Mouse (Mus musculus) cerebellum, adult 9-11 months (tissue): ENCODE measurements around the gene BC049715.

Source experiments
- DNase-seq: peaks from one replicate; pipeline ENCODE4 v3.0.0; 2022

BC049715 gene

DNA sequence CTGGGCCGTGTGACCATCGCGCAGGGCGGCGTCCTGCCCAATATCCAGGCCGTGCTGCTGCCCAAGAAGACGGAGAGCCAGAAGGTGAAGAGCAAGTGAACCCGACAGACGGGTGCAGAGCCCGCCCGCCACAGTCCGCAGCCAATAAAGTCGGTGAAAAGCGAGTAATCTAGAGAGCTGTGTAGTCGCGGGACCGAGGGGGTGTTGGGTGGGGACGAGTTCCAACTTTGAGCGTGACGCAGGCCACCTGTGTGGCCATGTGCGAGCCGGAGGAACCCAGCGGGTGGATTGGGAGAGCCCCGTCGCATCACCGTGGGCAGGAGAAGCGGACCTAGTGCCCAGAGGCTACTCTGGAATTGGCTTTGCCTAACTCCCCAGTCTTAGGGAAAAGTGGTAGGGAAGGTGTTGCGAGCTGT, 18.8 kb upstream of the BC049715 start:
- DNase-seq, result no peak

DNA sequence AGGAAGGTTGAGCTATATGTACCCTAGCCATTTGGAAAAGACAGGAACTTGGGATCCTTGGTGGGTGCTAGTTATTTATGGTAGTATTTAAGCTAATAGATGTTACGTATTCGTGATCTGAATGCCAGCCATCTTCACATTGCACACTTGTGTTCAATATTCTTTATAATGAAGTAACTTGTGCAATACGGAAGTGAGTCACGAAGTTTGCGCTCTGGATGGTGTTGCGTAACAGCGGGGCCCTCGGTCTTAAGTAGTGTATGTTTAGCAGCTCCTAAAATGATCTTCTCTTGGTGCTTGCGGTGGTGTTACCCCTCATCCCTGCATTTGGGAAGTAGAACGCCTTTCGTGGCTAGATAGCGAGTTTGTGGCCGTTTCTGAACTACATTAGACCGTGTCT, 18.3 kb upstream of the BC049715 start:
- DNase-seq, result no peak

DNA sequence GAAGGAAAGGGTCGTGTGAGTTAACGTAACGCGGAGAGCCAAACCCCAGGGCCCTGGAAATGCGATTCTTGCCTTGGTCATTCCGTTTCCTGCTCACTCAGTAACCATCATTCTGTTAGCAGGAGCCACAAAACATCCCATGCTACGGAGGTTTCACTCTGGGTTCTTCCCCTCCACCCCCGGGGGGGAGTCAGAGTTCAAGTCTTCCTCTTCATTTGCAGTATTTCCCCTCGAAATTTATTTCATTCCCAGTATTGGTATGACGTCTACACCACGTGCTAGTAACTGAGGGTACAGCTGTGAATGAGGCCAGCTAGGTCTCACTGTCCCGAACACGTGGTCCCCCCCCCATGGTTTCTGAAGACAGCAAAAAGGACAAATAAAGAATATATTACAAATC, 17.8 kb upstream of the BC049715 start:
- no peak for DNase-seq

DNA sequence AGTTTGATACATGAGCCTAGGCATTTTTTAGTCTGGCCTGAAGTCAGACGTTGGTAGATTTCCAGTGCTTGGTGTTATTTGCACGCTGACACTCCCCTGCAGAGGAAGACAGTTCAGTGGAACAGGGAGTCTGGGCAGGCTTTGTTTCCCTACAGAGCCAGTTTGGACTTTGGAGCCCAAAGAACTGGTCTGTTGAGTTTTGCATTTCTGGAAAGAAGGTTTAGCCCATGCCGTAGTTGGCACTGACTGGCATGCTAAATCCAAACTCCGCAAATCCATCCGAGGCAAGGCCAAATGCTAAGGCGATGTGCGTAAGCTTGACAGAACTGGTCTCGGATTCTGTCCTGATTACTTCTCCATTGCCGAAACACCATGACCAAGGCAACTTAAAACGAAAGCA, 16.2 kb upstream of the BC049715 start:
- no peak for DNase-seq

DNA sequence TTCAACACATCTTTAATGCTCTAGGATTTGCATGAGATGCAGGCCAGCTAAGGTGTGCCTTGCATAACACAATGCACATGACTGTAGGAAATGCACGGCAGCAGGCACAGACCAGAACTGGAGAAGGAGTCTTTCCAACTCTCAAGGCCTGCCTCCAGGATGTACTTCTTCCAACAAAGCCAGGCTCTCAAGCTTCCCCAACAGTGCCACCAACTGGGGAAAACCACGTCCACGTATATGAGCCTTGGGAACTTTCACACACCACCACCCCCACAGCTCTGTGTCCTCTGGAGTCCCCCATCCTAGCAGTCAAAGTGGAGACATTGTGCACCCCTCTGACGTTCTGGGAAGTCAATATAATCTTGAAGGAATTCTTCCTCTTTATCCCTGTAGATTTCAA, 14.3 kb upstream of the BC049715 start:
- no peak for DNase-seq

DNA sequence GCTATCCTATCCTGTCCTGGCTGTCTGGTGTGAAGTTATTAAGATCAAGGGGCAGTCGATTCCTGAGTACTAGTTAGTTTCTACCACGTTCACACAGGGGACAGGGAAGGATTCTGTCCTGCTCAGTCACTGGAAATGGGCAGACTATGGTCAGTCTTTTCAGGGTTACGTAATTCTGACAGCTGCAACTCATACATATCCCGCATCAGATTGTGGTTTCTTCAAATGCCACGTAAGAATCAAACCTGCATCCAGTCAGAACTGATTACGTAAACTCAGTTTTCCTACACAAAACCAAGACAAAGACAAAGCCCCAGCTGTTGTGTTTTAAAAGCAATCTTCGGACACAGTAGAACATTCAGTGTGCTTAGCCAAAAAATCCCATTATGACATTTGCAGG, 12.0 kb upstream of the BC049715 start:
- DNase-seq, result no peak

DNA sequence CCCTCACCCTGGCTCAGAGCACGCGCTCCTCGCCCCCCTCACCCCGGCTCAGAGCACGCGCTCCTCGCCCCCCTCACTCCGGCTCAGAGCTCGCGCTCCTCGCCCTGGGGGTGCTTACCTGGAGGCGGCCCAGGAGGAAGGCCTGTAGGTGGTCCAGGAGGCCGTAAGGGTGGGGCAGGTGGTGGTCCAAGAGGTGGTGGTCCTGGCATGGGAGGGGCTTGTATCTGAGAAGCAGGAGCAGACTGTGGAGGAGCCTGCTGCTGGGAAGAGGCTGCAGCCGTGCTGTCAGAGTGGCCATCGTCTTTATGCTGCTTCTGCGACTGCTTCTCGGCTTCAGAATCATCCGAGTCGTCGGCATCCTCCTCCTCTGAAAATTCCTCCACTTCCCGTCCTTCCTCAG, 10.6 kb upstream of the BC049715 start:
- DNase-seq, result no peak

DNA sequence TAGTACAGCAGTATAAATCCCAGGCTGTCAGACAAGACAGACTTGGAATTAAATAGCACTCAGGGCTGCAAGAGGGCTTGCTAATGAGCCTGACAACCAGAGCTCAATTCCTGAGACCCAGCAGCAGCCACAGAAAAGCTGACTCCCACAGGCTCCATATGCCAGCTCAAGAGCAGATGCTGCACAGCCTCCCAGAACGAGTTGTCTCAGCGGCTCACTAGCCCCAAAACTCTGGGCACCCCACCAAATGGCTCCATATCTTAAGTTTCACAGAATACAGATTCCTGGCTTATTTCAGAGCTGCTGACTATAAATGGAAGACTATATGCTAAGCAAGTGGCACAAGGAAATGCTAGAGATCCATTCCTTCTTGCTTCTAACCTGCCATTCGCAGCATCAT, 9.9 kb upstream of the BC049715 start:
- DNase-seq, result no peak

DNA sequence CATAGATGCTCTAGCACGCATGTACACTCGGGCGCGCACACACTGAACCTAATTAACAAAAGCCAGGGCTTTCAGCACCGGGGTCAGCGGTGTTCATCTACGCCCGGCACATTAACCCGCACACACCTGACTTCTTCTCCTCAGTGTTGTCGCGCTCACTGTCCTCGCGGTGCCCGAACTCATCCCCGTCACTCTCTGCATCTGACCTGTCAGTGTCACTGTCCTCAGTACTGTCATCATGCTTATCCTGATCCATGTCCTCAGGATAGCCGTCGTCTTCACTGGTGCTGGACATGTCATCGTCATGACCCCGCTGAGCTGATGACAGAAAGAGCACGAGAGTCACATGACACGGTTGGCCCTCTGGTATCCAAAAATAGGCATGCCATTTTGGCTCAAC, 7.0 kb upstream of the BC049715 start:
- no peak for DNase-seq

DNA sequence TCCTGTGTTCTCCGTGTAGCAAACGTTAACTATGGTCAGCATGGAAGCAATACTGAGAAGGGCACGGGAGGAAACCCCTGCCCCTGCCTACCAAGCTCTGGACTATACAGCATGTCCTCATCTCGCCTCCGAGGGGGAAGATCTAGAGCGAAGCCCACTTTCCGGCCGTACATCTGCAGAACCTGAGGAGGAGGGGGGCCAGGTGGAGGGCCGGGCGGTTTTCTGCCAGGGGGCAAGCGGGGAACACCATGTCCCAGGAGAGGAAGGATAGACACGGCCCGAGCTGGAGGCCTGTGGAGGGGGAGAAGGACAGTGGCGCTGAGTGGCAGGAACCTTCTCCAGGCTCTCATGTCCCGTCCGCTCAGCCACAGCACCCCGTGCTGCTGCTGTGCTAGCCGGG, 6.3 kb upstream of the BC049715 start:
- DNase-seq, result no peak

DNA sequence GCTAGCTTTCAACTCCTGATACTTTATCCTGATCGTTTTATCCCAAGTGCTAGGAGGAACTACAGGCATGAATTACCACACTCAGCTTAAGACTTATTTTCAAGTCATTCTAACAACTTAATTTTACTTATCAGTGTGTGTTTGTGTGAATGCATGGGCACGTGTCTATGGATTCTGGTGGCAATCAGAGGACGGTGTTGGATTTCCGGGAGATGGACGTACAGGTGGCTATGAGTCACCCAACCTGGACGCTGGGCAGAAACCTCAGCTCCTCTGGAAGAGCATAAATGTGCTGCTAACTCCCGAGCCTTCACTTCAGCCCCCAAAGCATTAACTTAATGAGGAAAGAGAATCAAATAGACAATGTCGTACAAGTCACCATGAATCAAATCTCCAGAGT, 2.4 kb upstream of the BC049715 start:
- DNase-seq, result no peak

DNA sequence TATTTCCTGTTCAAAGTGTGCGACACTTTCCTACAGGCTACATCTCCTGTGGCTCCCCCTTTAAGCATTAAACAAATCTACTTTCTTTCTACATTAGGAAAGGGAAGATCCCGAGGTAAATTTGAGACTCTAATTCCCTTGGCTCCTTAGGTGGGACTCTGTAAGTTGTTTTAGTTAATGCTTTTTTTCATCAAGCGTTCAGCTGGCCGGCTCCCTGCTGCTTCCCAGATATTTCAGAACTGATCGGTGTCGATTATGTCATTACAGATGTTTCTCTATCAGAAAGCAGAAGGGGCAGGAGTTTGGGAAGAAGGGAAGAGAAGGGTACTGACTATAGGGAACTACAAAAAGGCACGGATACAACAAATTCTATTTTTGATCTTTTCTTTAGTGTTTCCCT, 310 bp upstream of the BC049715 start:
- no peak for DNase-seq

DNA sequence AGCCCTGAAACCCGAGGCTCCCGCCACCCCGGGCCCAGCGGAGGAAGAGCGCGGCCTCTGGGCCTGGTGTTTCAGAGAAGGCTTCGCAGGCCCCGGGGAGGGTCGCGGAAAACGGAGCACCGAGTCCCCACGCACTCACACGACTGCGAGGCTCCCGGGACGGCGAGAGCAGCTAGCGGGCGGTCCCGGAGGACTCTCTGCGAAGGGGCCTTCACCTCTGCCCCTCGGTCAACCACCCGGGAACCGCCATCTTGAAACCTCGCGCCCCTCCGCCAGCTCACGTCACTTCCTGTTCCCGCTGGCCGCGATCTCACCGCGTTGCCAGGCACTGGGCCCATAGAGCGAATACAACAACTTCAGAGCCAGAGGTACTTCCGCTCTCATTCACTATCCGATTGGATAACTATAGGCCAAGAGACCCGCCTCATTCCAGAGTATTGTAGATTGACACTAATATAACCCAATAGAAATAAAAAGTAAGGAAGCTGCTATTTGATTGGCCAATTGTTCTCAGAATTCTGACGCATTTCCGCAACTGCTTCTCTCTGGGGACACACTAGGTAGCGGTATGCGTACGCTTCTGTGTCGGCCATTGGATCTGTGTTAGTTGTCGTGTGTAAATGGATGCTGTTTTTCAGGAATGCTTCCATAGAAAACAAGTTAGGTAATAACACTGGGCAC, 595 bp downstream of the BC049715 start, which contains the start of gene Wbp11:
Wbp11 (minus strand) TSS at position 353 of the 681 bp plus-strand sequence.
- peak; percentile 98 for DNase-seq

DNA sequence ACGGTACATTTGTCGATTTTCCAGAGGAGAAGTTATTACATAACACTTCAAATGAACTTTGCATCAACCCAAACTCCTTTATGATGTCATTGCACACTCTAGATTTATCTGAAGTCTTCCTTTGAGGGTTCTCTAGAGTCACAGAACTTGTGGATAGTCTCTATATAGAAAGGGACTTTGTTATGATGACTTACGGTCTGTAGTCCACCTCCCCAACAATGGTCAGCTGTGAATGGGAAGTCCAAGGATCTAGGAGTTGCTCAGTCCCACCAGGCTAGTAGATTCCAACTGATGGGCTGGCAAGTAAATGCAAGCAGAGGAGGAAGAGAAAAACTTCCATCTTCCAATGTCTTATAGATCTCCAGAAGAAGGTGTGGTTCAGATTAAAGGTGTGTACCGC, 1.3 kb downstream of the BC049715 start:
- peak; percentile 46 for DNase-seq

DNA sequence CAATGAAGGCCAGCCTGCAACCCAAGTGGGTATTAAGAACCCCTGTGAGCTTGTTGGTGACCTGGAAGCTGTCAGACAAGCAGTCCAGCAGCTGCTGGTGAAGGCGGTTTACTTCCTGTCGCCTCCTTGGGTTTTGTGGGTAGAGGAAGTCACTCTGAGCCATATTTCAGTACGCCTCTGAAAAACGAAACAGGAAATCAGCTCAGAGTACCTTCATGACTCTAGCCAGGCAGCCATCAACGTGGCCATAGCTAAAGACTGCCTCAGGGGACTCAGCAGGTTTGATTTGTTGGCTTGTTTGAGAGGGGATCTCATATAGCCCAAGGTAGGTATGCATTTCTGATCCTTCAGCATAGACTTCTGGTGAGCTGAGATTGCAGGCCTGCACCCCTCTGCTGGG, 4.3 kb downstream of the BC049715 start:
- DNase-seq, result no peak

DNA sequence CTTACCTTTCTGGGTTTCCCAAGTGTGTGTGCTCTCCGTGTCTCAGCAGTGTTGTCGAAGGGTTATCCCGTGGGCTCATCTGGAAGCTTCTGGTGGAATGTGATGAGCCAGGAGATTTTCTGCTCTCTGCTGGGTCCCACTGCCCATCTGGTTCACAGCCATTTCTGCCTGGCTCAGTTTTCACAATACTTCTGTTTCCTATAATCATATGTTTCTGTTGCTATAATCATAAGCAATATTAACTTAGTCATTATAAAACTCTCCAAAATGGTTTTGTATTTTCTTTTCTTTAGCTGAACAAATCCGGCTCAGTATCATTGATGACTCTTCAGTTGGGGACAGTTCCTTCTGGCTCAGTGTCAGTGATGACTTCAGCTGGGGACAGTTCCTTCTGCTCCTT, 7.9 kb downstream of the BC049715 start, which contains the start of gene Smco3:
Smco3 (minus strand) TSS at position 101 of the 400 bp plus-strand sequence.
- DNase-seq, result no peak

DNA sequence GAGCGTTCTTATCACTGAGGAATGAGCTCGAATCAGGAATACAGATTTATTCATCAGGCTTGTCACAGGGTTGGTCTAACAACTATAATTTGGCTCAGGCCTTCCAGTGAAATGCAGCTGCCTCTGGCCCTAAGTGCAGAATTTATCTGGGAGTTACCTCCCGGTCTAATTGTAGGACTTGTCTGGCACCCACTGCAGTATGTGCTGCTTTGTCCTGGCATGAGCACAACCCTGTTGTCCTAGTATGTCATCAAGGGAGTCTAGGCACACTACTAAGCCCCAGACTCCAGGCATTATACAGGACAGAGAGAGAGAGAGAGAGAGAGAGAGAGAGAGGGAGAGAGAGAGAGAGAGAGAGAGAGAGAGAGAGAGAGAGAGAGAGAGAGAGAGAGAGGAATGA, 9.9 kb downstream of the BC049715 start:
- DNase-seq, result no peak

DNA sequence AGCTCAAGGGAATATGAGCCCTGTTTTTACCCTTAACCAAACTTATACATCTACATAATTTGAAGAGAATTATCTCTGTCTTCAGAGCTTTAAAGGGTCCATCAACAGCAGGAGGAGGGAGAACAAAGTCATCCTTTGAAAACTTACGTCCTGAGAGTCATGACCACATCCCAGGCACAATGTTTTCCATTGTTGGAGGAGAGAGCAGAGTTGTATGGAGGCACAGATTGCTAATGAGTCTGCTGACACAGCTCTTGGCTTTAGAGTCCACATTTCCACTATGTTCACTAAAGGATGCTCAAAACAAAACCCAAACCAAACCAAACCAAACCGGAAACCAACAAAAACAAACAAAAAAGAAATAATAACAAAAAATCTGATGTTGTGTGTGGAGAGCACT, 17.5 kb downstream of the BC049715 start:
- no peak for DNase-seq

DNA sequence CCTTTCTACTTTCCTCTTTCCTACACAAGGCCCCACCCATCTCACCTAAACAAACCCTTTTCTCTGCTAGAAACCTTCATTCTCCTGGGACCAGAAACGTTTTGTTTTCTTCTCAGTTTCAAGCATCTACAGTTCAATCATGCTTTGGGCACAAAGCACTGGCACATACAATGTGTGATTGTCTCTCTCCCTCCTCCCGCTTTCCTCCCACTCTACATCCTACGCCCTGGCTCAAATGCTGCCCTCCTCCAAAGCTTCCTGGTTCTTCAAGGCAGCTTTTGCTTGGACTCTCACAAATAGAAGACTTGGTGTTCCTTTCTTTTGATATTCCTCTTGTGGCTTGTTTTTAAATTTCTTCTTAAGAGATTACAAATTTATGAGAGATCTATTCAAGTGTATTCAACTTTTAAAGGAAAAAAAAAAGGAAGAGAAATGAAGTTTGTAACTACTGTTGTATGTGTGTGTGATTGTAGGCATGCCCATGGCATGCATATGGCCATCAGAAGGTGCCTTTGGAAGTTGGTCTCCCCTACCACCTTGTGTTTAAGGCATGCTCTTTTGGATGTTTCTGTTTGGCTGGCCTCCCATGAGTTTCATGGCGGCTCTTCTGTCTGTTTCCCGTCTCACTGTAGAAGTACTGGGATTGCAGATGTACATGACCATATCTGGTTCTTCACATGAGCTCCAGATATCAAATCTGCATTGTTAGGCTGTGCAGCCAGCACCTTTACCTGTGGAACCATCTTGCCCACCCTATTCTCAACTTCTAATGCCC, 18.5 kb downstream of the BC049715 start:
- DNase-seq, result no peak

DNA sequence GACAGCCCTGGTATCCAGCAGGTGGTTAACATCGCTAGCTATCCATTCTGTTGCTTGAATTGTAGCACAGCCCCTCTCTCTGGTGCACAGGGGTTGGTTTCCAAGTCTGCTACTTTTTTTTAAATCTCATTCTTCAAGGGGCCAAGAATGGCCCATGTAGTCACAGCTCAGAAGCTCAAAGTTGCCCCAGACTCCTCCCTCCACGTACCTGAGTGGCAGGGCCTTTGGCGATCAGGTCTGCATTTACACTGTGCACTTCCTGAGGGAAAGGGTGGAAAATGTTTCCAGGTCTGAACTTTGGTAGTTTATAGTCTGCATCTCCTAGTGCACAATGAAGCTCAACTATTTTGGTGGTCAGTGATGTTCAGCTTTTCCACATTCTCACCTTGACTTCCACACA, 19.8 kb downstream of the BC049715 start:
- no peak for DNase-seq

DNA sequence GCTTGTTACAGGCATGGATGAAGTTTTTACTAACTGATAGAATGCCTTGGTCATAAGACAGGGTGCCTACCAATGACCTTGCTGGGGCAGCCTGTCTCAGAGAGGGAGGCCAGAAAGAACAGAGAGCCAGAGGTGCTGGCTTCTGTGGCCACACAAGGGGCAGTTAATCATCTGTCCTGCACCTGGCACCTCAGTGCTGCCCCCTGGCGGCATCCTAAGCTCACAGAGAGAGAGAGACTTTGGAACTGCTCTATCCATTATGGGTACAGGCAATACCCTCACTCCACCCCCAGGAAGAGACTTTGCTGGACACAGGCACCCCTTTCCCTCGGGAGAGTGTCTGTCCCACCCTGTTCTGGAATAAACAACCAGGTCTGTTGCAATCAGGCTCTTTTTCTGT, 20.4 kb downstream of the BC049715 start:
- DNase-seq, result peak; percentile 9

DNA sequence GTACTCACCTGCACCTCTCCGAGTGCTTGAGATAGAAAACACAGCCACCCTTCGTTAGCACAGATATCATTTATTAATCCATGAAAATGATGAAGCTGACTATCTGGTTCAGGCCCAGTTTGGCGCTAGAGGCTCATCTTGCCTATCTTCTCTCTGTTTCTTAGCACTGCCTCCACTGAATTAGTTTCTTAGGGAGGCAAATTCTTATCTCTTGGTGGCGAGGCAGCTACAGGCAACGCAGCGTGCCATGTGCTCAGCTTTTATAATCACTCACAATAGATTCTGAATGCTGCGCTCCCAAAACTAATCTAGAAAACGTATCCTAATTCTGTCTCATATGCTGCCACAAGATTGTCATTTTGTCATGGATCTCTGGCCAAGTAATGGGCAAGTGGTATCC, 21.0 kb downstream of the BC049715 start:
- no peak for DNase-seq

DNA sequence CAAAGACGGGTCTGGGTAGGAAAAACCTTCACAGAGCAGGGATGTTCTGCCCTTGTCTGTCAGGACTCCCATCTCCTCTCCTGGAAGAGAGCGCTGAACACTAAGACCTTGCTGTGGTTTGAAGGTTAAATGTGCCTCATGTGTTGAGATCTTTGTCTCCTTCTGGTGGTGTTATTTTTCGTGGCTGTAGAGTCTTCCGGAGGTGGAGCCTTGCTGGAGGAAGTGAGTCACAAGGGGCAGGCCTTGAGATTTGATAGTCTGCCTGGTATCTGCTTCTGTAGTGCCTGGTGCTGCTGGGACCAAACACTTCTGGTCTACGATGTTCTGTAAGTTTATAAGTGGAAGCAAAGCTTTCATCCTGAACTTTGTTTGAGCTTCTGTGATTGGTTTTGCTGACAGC, 21.5 kb downstream of the BC049715 start:
- no peak for DNase-seq

DNA sequence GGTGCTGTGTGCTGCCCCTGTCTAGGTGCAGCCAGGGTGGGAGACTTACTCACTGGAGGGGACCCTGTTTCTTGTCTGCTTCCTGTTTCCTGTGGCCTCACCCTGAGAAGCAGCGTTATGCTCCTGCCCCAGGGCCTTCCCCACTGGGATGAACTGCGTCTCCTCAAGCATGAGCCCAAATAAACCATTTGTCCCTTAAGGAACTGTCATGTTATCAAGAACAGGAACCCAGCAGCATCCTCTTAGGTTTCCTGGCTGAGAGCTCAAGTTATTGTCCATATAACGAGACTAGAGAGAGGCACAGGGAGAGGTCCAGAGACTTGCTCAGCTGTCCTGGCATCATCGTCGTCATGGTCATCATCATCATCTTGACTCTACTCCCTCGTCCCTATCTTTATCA, 22.8 kb downstream of the BC049715 start:
- no peak for DNase-seq

DNA sequence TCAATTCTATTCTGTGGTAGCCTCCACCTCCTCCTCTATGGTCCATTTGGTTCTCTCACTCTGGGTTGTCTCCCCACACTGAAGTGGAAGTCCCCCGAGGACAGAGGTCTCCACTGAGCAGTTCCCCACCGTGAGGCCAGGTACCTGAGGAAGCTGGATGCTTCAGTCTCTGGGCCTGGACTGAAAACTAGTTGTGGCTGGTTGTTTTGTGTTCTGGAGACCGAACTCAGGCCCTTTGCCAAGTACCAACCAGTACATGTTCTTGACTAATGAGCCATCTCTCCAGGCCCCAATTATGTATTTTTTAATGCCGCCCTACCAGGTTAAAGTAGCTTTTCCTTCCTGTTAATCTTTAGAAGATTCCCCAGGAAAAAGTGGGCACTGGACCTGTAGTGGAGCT, 24.9 kb downstream of the BC049715 start:
- DNase-seq, result no peak
